Mouse (Mus musculus) brown adipose tissue, adult 24 weeks (tissue): Measurements from ENCODE around the gene Tcf7. TPM values are rescaled to one million over a fixed set of nuclear protein-coding genes. Genes with fewer than 3 reads are reported as not detected.
A peak's percentile ranks its signal among the peaks of the same experiment; 100 is the strongest.

Experiments
- H3K27ac ChIP-seq: fragments of 200-500 bp; replicated peaks from 2 replicates; pipeline ENCODE4 v1.5.1; 2012; ENCODE audit warnings: low read depth, mild to moderate bottlenecking, low read length
- H3K4me1 ChIP-seq: fragments of 200-500 bp; 2 replicates; pipeline ENCODE4 v1.6.1; 2012; ENCODE audit warnings: low read length, mixed read lengths; ENCODE audit not compliant: control insufficient read depth, insufficient read depth, insufficient read length
- H3K4me3 ChIP-seq: fragments of 200-500 bp; 2 replicates; pipeline ENCODE4 v1.5.1; 2012; ENCODE audit warnings: low read depth, mild to moderate bottlenecking, low read length, moderate library complexity; ENCODE audit not compliant: insufficient read depth
- polyA plus RNA-seq: library from polyadenylated mRNA; stranded (reverse); fragments of >200 nt; gene quantifications from 2 replicates; pipeline ENCODE4 v1.2.4, GENCODE M21; 2012; ENCODE audit not compliant: missing spikeins, insufficient read depth, insufficient read length

Tcf7 gene
- polyA plus RNA-seq = not detected in 2 replicates

GRCm38 (mm10) chr11:52282774-52283595, at the start of gene Tcf7:
Tcf7 (minus strand) TSS chr11:52283014.
- Histone ChIP-seq H3K27ac (no peak within 1 kb of the TSS), H3K4me1 (peaks cover 4% of the 10 kb centered on the region; the same call in 1 of the 2 replicates), H3K4me3 (peak within 1 kb of the TSS; percentile 56)

- no peaks in the 10 kb centered on the region for H3K4me1 ChIP-seq
Observed at GRCm38 (mm10) chr11:52327313-52327712, 44.5 kb upstream of the Tcf7 start.

DNA sequence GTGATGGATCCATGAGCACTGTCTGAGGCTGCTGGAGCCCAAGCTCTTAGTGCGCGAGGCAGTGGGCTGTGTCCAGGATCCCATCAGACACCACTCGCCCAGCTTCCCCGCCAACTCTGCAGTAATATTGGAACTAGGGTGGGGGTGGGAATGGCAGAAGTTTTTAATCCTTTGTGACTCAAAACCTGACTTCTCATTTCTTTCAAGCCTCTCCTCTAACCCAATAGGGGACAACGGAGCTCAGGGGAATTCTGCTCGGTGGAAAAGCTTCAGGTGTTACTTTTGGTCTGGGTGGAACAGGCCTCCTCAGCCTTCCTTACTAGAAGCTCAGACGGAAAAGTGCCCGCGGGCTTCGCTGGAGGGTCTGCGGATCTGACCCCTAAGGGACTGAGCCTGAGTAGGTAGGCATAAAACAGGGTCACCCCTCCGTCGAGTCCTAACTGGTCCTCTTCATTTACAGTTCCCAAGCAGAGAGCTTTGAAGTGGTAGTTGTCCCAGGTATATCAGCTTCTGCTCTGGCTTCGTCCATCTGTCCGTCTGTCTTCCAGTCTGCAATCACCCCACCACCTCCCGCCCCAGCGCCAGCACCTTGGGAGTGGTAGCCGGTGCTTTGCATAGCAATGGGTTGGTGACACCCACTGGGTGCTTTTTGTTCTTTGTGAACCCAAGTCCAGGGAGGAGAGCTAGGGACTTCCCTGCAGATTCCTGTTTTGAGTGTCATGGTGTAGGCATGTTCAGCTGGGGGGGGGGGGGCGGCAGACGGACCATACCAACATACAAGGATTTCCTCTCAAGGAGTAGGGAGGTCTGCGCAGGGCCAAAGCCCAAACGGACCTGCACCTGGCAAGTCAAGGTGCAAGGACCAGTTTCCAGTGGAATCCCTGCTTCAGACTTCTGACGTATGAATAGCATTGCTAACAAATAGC, 41.9 kb upstream of the Tcf7 start:
- no peak overlapping the region for H3K4me3 ChIP-seq
- H3K27ac ChIP-seq = no peak overlapping the region
- no peaks in the 10 kb centered on the region for H3K4me1 ChIP-seq

More at GRCm38 (mm10) chr11:52327313-52327712, 44.5 kb upstream of the Tcf7 start:
- H3K27ac ChIP-seq = no peak overlapping the region
- no peak overlapping the region for H3K4me3 ChIP-seq

DNA sequence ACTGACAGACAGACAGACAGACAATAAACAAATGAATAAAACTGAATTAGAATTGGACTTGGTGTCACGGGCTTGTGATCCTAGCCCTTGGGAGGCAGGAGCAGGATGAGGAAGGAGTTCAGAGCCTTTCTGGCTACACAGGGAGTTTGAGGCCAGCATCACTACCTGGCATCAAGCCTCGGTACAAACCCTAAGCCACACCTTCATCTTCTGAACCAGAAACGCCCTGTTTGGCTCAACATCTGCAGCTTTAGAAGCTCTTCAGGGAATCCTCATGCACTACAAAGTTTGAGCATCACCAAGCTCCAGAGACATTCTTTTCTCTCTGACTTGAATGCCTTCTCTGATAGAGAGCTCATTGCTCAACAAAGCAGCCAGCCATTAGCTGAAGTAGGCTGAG, 38.7 kb upstream of the Tcf7 start:
- Histone ChIP-seq H3K27ac (no peak overlapping the region), H3K4me3 (no peak overlapping the region), H3K4me1 (no peaks in the 10 kb centered on the region)

DNA sequence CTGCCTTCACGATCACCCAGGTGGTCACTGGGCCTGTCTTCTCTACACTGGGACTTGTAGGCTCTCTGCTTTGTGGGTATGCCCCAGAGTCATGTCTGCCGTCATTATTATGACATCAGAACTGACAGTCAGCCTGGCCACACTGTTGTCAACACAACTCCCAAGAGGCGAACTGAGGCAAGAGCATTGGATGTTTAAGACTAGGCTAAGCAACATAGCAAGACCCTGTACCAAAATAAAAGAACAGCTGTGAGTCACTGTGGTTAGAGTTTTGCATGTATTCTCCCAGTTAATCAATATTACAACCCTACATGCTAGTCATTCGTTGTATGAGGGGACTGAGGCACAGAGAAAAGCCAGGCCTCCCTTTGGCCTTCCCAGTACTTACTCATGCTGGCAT, 37.7 kb upstream of the Tcf7 start:
- Histone ChIP-seq H3K27ac (no peak overlapping the region), H3K4me1 (no peaks in the 10 kb centered on the region), H3K4me3 (no peak overlapping the region)

DNA sequence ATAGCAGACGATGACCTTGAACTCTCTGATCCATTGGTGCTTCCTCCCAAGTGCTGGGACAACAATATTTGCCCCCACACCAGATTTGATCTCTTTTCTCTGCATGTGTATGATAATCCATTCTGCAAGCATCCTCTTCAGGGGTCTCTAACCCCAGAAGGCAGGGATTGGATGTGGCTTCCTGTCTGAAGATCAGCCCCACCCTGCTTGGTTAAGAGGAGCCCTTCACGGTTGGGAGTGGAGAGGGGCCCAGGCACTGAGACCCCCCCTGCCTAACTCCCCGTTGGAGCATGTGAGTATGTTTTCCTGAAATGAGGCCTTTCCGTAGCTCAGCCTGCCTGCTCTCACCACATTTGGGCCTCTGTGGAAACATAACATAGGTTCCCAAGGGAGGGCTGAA, 36.9 kb upstream of the Tcf7 start:
- Histone ChIP-seq H3K27ac (no peak overlapping the region), H3K4me1 (no peaks in the 10 kb centered on the region), H3K4me3 (no peak overlapping the region)

DNA sequence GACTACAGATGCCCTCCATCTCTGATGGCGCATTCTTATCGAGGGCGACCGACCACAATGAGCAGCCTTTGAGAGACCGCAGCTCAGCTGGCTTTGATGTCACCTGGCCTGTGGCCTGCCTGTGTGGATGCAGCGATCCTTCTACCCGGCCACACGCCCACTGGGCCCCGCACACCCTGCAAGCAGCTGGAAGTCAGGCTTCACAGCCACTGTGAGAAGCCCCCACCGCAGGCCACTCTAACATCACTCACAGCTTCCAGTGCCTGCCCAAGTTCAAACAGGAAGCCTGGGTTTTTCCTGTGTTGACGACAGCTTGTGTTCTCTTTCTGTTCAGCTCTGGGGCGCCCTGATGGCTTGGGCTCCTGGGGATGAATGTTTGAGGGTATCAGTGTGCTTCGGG, 35.6 kb upstream of the Tcf7 start:
- H3K4me1 ChIP-seq = no peaks in the 10 kb centered on the region
- no peak overlapping the region for H3K4me3 ChIP-seq
- H3K27ac ChIP-seq = no peak overlapping the region

GRCm38 (mm10) chr11:52314102-52314793, 31.4 kb upstream of the Tcf7 start:
- Histone ChIP-seq H3K27ac (no peak overlapping the region), H3K4me1 (no peaks in the 10 kb centered on the region)

GRCm38 (mm10) chr11:52310709-52311108, 27.9 kb upstream of the Tcf7 start:
- Histone ChIP-seq H3K4me1 (no peaks in the 10 kb centered on the region), H3K4me3 (no peak overlapping the region), H3K27ac (no peak overlapping the region)

More at GRCm38 (mm10) chr11:52314102-52314793, 31.4 kb upstream of the Tcf7 start:
- H3K4me3 ChIP-seq = no peak overlapping the region

GRCm38 (mm10) chr11:52309487-52309886, 26.7 kb upstream of the Tcf7 start:
- Histone ChIP-seq H3K4me3 (no peak overlapping the region), H3K4me1 (no peaks in the 10 kb centered on the region), H3K27ac (no peak overlapping the region)

DNA sequence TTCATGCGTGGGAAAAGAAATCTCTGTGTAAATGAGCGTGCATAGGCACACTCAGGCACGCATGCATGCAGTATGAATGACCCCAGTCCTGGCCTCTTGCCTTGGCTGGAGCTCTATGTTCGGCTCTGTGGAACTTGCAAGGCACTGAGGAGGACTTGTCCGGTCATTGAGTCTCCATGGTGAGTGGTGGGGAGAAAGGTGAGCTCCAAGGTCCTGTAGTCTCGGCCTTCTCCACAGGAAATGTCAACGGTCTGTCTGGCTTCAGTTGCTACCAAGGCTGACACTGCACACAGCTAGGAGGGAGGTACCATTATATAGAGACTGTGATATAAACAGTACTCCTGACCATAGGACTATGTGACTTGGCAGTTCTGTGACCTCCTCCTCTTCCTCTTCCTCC, 23.6 kb upstream of the Tcf7 start:
- Histone ChIP-seq H3K4me1 (no peaks in the 10 kb centered on the region), H3K27ac (no peak overlapping the region), H3K4me3 (no peak overlapping the region)

DNA sequence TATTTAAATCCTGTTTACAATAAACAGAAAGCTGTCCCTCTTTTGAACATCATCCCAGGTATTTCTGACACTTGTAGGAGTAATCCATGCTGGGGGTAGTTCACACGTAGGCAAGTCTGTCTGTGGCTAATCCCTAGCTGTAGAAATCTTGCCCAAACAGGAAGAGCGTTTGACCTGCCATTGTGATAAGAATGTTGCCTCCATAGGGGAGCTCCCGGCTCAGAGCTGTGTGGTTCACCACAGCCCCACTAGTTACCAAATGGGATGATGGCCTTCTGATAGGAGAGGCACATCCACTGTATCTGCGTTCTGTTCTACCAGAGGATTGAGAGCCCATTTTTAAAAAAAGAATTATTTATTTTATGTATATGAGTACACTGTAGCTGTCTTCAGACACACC, 22.5 kb upstream of the Tcf7 start:
- no peak overlapping the region for H3K4me3 ChIP-seq
- no peak overlapping the region for H3K27ac ChIP-seq
- H3K4me1 ChIP-seq = no peaks in the 10 kb centered on the region

- H3K4me3 ChIP-seq = no peak overlapping the region
- no peak overlapping the region for H3K27ac ChIP-seq
- H3K4me1 ChIP-seq = no peaks in the 10 kb centered on the region
Observed at GRCm38 (mm10) chr11:52302668-52303067, 19.9 kb upstream of the Tcf7 start.

GRCm38 (mm10) chr11:52299687-52300086, 16.9 kb upstream of the Tcf7 start:
- no peak overlapping the region for H3K4me3 ChIP-seq
- H3K4me1 ChIP-seq = no peaks in the 10 kb centered on the region
- no peak overlapping the region for H3K27ac ChIP-seq

DNA sequence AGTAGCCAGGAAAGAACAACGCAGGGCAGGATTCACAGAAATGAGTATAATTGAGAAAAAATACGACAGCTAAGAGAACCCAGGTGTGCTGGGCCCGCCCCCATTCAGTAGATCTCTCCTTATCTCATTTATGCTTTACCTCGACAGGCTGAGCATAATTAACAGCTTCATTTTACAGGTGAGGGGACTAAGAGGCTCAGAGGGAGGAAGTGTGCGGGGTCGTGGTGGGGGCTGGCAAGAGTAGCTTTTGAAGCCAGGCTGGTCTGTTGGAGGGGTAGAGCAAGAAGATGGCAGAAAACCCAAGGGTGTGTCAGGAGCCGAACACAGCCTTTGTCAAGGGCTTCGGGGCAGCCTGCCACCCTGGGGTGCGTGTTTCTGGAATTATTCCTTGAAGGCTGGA, 16.1 kb upstream of the Tcf7 start:
- Histone ChIP-seq H3K27ac (no peak overlapping the region), H3K4me3 (no peak overlapping the region), H3K4me1 (no peaks in the 10 kb centered on the region)
